Mouse (Mus musculus): ENCODE data around the gene Sptb.

DNA sequence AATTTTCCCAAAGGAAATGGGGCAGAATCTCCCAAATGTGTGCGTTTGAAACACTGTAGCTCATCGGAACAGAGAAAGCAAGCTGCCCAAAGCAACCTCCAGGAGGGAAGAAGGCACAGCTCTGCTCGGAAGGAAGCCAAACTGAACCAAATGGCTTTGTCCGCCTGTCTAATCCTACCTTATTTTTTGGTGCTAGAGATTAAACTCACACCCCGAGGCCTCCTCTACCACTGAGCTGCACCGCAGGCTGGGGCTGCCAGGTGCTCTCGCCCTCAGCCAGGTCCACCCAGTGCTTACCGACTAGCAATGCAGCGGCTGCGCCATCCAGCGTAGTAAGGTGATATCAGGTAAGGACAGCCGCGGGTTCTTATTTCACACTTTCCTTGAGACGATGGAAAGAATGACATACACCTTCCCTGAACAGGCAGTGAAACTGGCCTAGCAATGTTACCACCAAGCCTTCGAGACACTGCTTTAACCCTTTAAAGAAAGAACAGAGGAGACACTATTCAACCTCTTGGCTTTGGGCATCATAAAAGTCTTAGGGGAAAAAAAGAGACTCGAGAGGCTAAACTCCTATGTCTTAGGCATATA, 40.6 kb upstream of the Sptb start:
- TF ChIP-seq CTCF (IDR thresholded peaks at IDR 0.05; ENCODE audit: insufficient read depth, low read length) = no peak
- TF ChIP-seq POLR2A (IDR thresholded peaks at IDR 0.05; ENCODE audit: borderline replicate concordance, extremely low read depth, low read depth, low read length) = no peak
